Mouse (Mus musculus) liver, embryonic 11.5 days (tissue): Measurements from ENCODE around the gene E4f1. TPM values are rescaled to one million over a fixed set of nuclear protein-coding genes. Genes with fewer than 3 reads are reported as not detected.

Source experiments
- ATAC-seq: fragments of 200-750 bp; cut with Nextera tagmentation; replicated peaks from 2 replicates; pipeline ENCODE4 v1.8.0; 2017; ENCODE audit warnings: moderate number of reproducible peaks, mild to moderate bottlenecking, moderate TSS enrichment, moderate library complexity; ENCODE audit not compliant: low FRiP score
- DNase-seq: peaks from one replicate; pipeline ENCODE4 v3.0.0-alpha.2; 2017; ENCODE audit warnings: low spot score
- H3K27ac ChIP-seq: fragments of 300-500 bp; sonication (generic); 2 replicates; pipeline ENCODE4 v1.5.1; 2014; ENCODE audit warnings: mild to moderate bottlenecking, low read depth, low read length, control low read depth
- H3K27me3 ChIP-seq: fragments of 300-500 bp; sonication (generic); replicated peaks from 2 replicates; pipeline ENCODE4 v1.6.1; 2014; ENCODE audit warnings: low read length, mixed read lengths; ENCODE audit not compliant: control insufficient read depth, insufficient read depth
- H3K36me3 ChIP-seq: fragments of 300-500 bp; sonication (generic); 2 replicates; pipeline ENCODE4 v1.6.1; 2014; ENCODE audit warnings: mild to moderate bottlenecking, low read length, moderate library complexity, mixed read lengths; ENCODE audit not compliant: control insufficient read depth, insufficient read depth
- H3K4me1 ChIP-seq: fragments of 300-500 bp; sonication (generic); replicated peaks from 2 replicates; pipeline ENCODE4 v1.6.1; 2014; ENCODE audit warnings: low read length, mixed read lengths; ENCODE audit not compliant: control insufficient read depth, insufficient read depth
- H3K4me2 ChIP-seq: fragments of 300-500 bp; sonication (generic); 2 replicates; pipeline ENCODE4 v1.6.1; 2014; ENCODE audit warnings: mild to moderate bottlenecking, control low read depth, moderate library complexity
- H3K4me3 ChIP-seq: fragments of 300-500 bp; sonication (generic); 2 replicates; pipeline ENCODE4 v1.5.1; 2014; ENCODE audit warnings: low read depth, low read length, control low read depth
- H3K9ac ChIP-seq: fragments of 300-500 bp; sonication (generic); 2 replicates; pipeline ENCODE4 v1.6.1; 2014; ENCODE audit warnings: low read depth, low read length, control low read depth
- H3K9me3 ChIP-seq: fragments of 300-500 bp; sonication (generic); 2 replicates; pipeline ENCODE4 v1.6.1; 2016; ENCODE audit warnings: low read length, inconsistent platforms, mixed read lengths; ENCODE audit not compliant: control insufficient read depth
- WGBS: fragments of 180-500 bp; shearing (Covaris S2); extraction: QIAGEN DNeasy Blood & Tissue Kit; methylation state at CpG from one replicate; pipeline ENCODE4 v1.1.7; 2014; 5-methylcytosine and 5-hydroxymethylcytosine counted together
- polyA plus RNA-seq: library from polyadenylated mRNA; unstranded; fragments of >200 nt; fragmentation: Nextera tagmentation; extraction: Ambion mirVana; gene quantifications from 2 replicates; pipeline ENCODE4 v1.2.1, GENCODE M21; 2014

The E4f1 gene
- polyA plus RNA-seq, 1 experiment from 2014 or later, result 23.5 TPM

DNA sequence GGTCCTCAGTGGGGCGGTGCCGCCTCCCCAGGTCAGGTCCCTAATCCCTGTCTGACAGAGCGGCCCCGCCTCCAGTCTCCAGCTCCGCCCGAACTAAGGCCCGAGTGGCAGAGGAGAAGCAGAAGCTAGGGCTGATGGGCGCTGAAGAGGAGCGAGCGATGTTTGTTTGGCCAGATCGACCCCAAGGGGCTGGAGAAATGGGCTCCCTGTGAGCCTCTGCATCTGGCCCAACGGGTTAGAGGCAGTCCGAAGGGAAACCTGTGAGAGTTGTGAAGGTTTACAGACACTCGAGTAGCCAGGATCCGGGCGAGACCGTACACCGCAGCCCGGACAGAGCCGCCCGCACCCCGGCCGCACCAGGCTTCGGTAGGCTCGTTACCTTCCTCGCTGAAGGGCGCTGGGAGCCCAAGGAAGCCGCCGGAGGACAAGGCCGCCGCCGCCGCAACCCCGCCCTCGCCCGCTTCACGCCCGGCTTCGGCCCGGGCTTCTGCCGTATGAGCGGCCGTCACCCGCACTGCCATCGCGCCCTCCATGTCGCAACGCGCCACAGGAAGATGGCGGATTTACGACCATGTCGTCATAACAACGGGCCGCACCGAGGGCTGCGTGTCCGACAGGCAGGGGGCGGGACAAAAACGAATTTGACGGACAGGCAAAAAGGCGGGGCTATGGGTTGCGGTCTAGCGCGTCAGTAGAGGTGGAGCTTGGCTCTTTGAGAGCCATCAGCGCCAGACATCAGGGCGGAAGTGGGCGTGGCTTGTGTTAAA, 15.2 kb downstream of the E4f1 start:
- H3K4me2 ChIP-seq, result peak overlapping the region; percentile 90
- ATAC-seq, result peak; percentile 94
- peak overlapping the region; percentile 86 for H3K4me3 ChIP-seq
- DNase-seq, result peak; percentile 98
- no peaks in the 10 kb centered on the region for H3K27me3 ChIP-seq
- WGBS, result under 1% methylated on average over 67 of the region's 67 CpGs
- no peaks in the 10 kb centered on the region for H3K9me3 ChIP-seq
- peaks cover 11% of the 10 kb centered on the region for H3K36me3 ChIP-seq
- peaks cover 11% of the 10 kb centered on the region for H3K4me1 ChIP-seq
- H3K9ac ChIP-seq, result peak overlapping the region; percentile 98
- peak overlapping the region; percentile 99 for H3K27ac ChIP-seq

DNA sequence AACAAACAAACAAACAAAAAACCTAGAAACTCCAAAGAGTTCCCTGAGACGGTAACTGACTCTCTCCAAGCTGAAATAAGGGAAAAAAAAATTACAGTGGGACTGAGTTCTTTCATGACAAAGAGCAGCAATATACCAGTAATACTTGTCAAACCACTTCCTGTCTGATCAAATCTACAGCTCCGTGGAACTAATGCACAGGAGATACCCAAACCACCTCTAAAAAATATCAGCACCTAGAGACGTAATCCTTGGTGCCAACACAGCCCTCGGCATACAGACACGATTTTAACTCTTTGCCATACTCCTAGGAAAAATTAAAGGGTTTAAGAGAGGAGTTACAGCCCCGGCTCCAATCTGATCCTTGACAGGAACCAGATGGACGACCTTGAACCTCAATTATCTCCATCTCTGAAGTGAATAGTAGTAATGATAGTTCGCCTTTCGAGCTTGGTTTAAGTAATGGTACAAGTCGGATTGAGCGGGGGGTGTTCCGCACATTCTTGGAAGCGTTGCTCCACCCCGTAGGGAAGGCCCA, 15.8 kb downstream of the E4f1 start:
- Histone ChIP-seq H3K27ac (peak overlapping the region; percentile 99), H3K9me3 (no peaks in the 10 kb centered on the region), H3K4me2 (peak overlapping the region; percentile 90), H3K36me3 (peaks cover 17% of the 10 kb centered on the region), H3K9ac (peak overlapping the region; percentile 98), H3K27me3 (no peaks in the 10 kb centered on the region), H3K4me3 (peak overlapping the region; percentile 86), H3K4me1 (peaks cover 11% of the 10 kb centered on the region)
- WGBS, result 5% methylated on average over 14 of the region's 14 CpGs
- DNase-seq (no peak), ATAC-seq (no peak)

- H3K27ac ChIP-seq, result no peak overlapping the region
- H3K4me3 ChIP-seq, result no peak overlapping the region
- peaks cover 22% of the 10 kb centered on the region for H3K36me3 ChIP-seq
- H3K4me1 ChIP-seq, result peaks cover 11% of the 10 kb centered on the region
- H3K9ac ChIP-seq, result no peak overlapping the region
- 71% methylated on average over 2 of the region's 2 CpGs for WGBS
- DNase-seq (no peak), ATAC-seq (no peak)
- no peaks in the 10 kb centered on the region for H3K9me3 ChIP-seq
- H3K27me3 ChIP-seq, result no peaks in the 10 kb centered on the region
- H3K4me2 ChIP-seq, result no peak overlapping the region
These were observed 16.7 kb downstream of the E4f1 start for GRCm38 (mm10) chr17:24453372-24453771.

GRCm38 (mm10) chr17:24451220-24451619, 18.9 kb downstream of the E4f1 start:
- 88% methylated on average over 6 of the region's 6 CpGs for WGBS
- Histone ChIP-seq H3K9ac (no peak overlapping the region), H3K9me3 (no peaks in the 10 kb centered on the region), H3K4me1 (peaks cover 11% of the 10 kb centered on the region), H3K36me3 (peaks cover 30% of the 10 kb centered on the region), H3K27ac (no peak overlapping the region), H3K4me2 (no peak overlapping the region), H3K4me3 (no peak overlapping the region), H3K27me3 (no peaks in the 10 kb centered on the region)
- DNase-seq (no peak), ATAC-seq (no peak)

DNA sequence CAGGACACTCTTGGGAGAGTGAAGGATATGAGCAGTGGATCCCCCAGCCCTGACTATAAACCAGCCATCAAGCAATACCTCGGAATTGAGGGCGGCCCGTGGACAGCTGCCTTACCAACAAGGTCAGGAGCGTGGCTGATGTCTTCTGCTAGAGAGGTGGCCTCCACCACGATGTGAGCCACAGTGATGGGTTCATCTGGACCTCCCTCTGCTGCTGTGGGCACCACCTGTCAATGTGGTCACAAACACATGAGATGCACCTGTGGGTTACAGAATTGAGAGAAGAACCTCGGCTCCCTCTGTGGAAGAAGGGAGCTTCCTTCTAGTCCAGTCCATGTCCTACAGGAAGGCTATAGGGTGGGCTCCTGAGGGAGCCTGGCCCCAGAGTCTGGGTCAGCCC, 20.6 kb downstream of the E4f1 start:
- WGBS, result 86% methylated on average over 6 of the region's 6 CpGs
- Histone ChIP-seq H3K36me3 (peaks cover 46% of the 10 kb centered on the region), H3K27ac (no peak overlapping the region)

DNA sequence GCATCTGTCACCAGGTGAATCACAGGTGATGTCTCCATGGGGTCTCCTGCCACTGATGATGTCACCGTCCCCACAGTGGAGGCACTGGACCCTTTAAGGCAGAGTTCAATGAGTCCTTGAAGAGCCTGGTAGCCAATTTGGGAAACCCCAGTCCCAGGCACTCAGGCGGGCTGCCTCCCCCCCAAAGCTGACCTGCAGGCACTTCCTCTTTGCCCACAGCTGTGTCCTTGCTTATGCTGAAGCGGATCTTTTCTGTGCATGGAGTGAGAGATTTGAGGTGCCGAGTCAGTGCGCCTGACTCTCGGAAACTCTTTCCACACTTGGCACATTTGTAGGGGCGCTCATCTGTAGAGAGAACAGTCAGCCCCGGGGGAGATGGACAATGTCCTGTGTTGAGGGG, 23.5 kb downstream of the E4f1 start:
- H3K27me3 ChIP-seq, result no peaks in the 10 kb centered on the region
- H3K4me3 ChIP-seq, result no peak overlapping the region
- DNase-seq (no peak), ATAC-seq (no peak)
- no peak overlapping the region for H3K27ac ChIP-seq
- H3K36me3 ChIP-seq, result peaks cover 59% of the 10 kb centered on the region
- no peak overlapping the region for H3K4me2 ChIP-seq
- H3K9ac ChIP-seq, result no peak overlapping the region
- H3K9me3 ChIP-seq, result no peaks in the 10 kb centered on the region
- 93% methylated on average over 8 of the region's 8 CpGs for WGBS
- H3K4me1 ChIP-seq, result no peaks in the 10 kb centered on the region

More for the DNA sequence above, 20.6 kb downstream of the E4f1 start:
- ATAC-seq (no peak), DNase-seq (no peak)
- Histone ChIP-seq H3K27me3 (no peaks in the 10 kb centered on the region), H3K4me1 (peaks cover 11% of the 10 kb centered on the region), H3K4me3 (no peak overlapping the region), H3K4me2 (no peak overlapping the region), H3K9ac (no peak overlapping the region), H3K9me3 (no peaks in the 10 kb centered on the region)

- ATAC-seq (no peak), DNase-seq (no peak)
- no peaks in the 10 kb centered on the region for H3K27me3 ChIP-seq
- no peaks in the 10 kb centered on the region for H3K4me1 ChIP-seq
- no peak overlapping the region for H3K27ac ChIP-seq
- H3K36me3 ChIP-seq, result peaks cover 53% of the 10 kb centered on the region
- WGBS, result 88% methylated on average over 4 of the region's 4 CpGs
- H3K9me3 ChIP-seq, result no peaks in the 10 kb centered on the region
- H3K4me2 ChIP-seq, result no peak overlapping the region; the same call in 1 of the 2 replicates
- no peak overlapping the region for H3K9ac ChIP-seq
- H3K4me3 ChIP-seq, result no peak overlapping the region
These were observed 26.7 kb downstream of the E4f1 start for GRCm38 (mm10) chr17:24443409-24443808.

GRCm38 (mm10) chr17:24442632-24443155, 27.4 kb downstream of the E4f1 start, which contains the start of gene Dnase1l2:
Gene Dnase1l2, minus strand, starts transcription at chr17:24443105.
- Histone ChIP-seq H3K4me1 (no peaks in the 10 kb centered on the region), H3K36me3 (peaks cover 56% of the 10 kb centered on the region), H3K9ac (no peak within 1 kb of the TSS), H3K27ac (no peak within 1 kb of the TSS), H3K4me2 (no peak within 1 kb of the TSS; the same call in 1 of the 2 replicates), H3K27me3 (no peaks in the 10 kb centered on the region), H3K4me3 (no peak within 1 kb of the TSS), H3K9me3 (no peaks in the 10 kb centered on the region)
- DNase-seq, result no peak
- 86% methylated on average over 7 of the region's 7 CpGs for WGBS
- ATAC-seq, result no peak
